Mouse (Mus musculus): ENCODE results near the gene Itprip. TPM values are rescaled to one million over a fixed set of nuclear protein-coding genes. Genes with fewer than 3 reads are reported as not detected.

The Itprip gene
- polyA plus RNA-seq, 1 experiment = 21.1 TPM

DNA sequence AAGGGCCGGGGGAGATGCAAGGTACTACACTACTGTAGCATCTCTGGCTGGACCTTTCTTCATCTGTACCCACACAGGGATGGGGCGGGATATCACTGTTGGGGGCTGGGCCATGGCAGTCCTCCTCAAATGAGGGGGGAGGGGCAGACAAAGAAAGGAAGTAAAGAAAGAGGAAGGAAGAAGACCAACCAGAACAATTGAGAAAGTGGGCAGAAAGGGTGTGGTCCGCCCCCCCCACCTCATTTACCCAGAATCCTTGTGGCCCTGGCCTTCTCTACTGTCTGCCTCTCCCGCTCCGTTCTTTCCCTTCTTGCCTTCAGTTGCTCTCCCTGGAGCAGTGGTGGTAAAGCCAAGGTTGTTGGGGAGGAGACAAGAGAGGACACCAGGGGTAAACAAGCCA lies 13.5 kb downstream of the Itprip start:
- TF ChIP-seq POLR2A (IDR thresholded peaks at IDR 0.05; ENCODE audit: low read depth, low read length) (no peak), CTCF (IDR thresholded peaks at IDR 0.05; ENCODE audit: borderline replicate concordance, insufficient read depth, low read length) (no peak)
- Histone ChIP-seq H3K4me3 (ENCODE audit: insufficient read depth, low read length) (no peak overlapping the region), H3K27ac (ENCODE audit: insufficient read depth, low read length) (no peak overlapping the region), H3K4me1 (ENCODE audit: control insufficient read depth, insufficient read depth, low read length) (peaks cover 37% of the 10 kb centered on the region)

DNA sequence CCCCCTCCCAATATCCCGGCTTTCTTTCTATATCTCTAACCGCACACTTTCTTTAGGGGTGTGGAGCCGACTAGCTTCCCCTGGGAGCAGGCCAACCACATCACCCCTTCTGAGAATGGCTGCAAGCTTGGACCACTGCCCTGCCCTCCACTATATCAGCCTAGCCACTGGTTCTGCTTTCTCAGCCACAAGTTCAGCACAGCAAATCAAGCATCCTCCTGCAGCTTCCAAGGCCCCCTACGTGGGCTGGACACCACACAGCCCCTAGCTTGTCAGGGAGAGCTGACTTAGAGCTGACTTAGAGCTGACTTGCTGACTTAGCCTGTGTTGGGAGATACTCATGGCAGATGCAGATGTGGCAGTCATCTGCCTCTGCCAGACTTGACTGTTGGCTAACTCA lies 14.0 kb downstream of the Itprip start:
- TF ChIP-seq CTCF (IDR thresholded peaks at IDR 0.05; ENCODE audit: borderline replicate concordance, insufficient read depth, low read length) (no peak), POLR2A (IDR thresholded peaks at IDR 0.05; ENCODE audit: low read depth, low read length) (no peak)
- Histone ChIP-seq H3K4me3 (ENCODE audit: insufficient read depth, low read length) (no peak overlapping the region), H3K27ac (ENCODE audit: insufficient read depth, low read length) (no peak overlapping the region), H3K4me1 (ENCODE audit: control insufficient read depth, insufficient read depth, low read length) (peaks cover 32% of the 10 kb centered on the region)

- H3K27ac ChIP-seq (ENCODE audit: insufficient read depth, low read length) = no peak overlapping the region
- H3K4me1 ChIP-seq (ENCODE audit: control insufficient read depth, insufficient read depth, low read length) = peaks cover 26% of the 10 kb centered on the region
- TF ChIP-seq CTCF (IDR thresholded peaks at IDR 0.05; ENCODE audit: borderline replicate concordance, insufficient read depth, low read length) (no peak), POLR2A (IDR thresholded peaks at IDR 0.05; ENCODE audit: low read depth, low read length) (no peak)
- H3K4me3 ChIP-seq (ENCODE audit: insufficient read depth, low read length) = no peak overlapping the region
Observed at GRCm38 (mm10) chr19:47903679-47904078, 15.4 kb downstream of the Itprip start.

GRCm38 (mm10) chr19:47902316-47903201 lies 16.5 kb downstream of the Itprip start:
- Histone ChIP-seq H3K4me1 (ENCODE audit: control insufficient read depth, insufficient read depth, low read length) (peaks cover 26% of the 10 kb centered on the region), H3K27ac (ENCODE audit: insufficient read depth, low read length) (peak overlapping the region; percentile 4; the same call in 1 of the 2 replicates)

DNA sequence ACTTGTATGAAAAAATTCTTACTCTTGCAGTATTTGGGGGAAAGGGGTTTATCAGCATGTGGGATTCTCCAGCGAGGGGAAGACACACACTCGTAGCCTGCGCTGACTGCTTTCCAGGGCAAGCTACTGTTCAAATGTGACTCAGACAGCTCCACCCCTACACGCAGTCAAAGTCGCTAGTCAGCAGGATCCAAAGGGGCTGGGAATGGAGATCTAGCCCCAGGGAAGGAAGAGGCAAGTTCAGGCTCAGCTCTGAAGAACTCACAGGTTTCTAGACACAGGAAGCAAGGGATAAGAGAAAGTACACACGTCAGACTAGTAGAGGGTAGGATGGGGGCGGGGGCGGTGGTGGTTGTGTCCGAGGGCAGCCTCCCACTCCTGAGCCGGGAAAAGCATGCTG lies 18.5 kb downstream of the Itprip start:
- Histone ChIP-seq H3K27ac (ENCODE audit: insufficient read depth, low read length) (no peak overlapping the region), H3K4me1 (ENCODE audit: control insufficient read depth, insufficient read depth, low read length) (peaks cover 26% of the 10 kb centered on the region), H3K4me3 (ENCODE audit: insufficient read depth, low read length) (no peak overlapping the region)
- TF ChIP-seq POLR2A (IDR thresholded peaks at IDR 0.05; ENCODE audit: low read depth, low read length) (no peak), CTCF (IDR thresholded peaks at IDR 0.05; ENCODE audit: borderline replicate concordance, insufficient read depth, low read length) (no peak)

More at GRCm38 (mm10) chr19:47902316-47903201, 16.5 kb downstream of the Itprip start:
- no peak overlapping the region for H3K4me3 ChIP-seq (ENCODE audit: insufficient read depth, low read length)
- TF ChIP-seq POLR2A (IDR thresholded peaks at IDR 0.05; ENCODE audit: low read depth, low read length) = no peak
- TF ChIP-seq CTCF (IDR thresholded peaks at IDR 0.05; ENCODE audit: borderline replicate concordance, insufficient read depth, low read length) = no peak

- Histone ChIP-seq H3K4me1 (ENCODE audit: control insufficient read depth, insufficient read depth, low read length) (peaks cover 26% of the 10 kb centered on the region), H3K27ac (ENCODE audit: insufficient read depth, low read length) (no peak overlapping the region), H3K4me3 (ENCODE audit: insufficient read depth, low read length) (no peak overlapping the region)
- TF ChIP-seq POLR2A (IDR thresholded peaks at IDR 0.05; ENCODE audit: low read depth, low read length) (no peak), CTCF (IDR thresholded peaks at IDR 0.05; ENCODE audit: borderline replicate concordance, insufficient read depth, low read length) (no peak)
Observed at GRCm38 (mm10) chr19:47900012-47900411, 19.1 kb downstream of the Itprip start.

GRCm38 (mm10) chr19:47898472-47899079 lies 20.5 kb downstream of the Itprip start:
- no peak overlapping the region for H3K27ac ChIP-seq (ENCODE audit: insufficient read depth, low read length)
- H3K4me1 ChIP-seq (ENCODE audit: control insufficient read depth, insufficient read depth, low read length) = peaks cover 25% of the 10 kb centered on the region
- no peak overlapping the region for H3K4me3 ChIP-seq (ENCODE audit: insufficient read depth, low read length)
- no peak for TF ChIP-seq POLR2A (IDR thresholded peaks at IDR 0.05; ENCODE audit: low read depth, low read length)
- no peak for TF ChIP-seq CTCF (IDR thresholded peaks at IDR 0.05; ENCODE audit: borderline replicate concordance, insufficient read depth, low read length)

GRCm38 (mm10) chr19:47893092-47893491 lies 26.0 kb downstream of the Itprip start:
- no peak overlapping the region for H3K27ac ChIP-seq (ENCODE audit: insufficient read depth, low read length)
- no peak overlapping the region for H3K4me3 ChIP-seq (ENCODE audit: insufficient read depth, low read length)
- TF ChIP-seq POLR2A (IDR thresholded peaks at IDR 0.05; ENCODE audit: low read depth, low read length) (no peak), CTCF (IDR thresholded peaks at IDR 0.05; ENCODE audit: borderline replicate concordance, insufficient read depth, low read length) (no peak)
- peaks cover 24% of the 10 kb centered on the region for H3K4me1 ChIP-seq (ENCODE audit: control insufficient read depth, insufficient read depth, low read length)

- 0 out of 2 replicates have a peak, but pooled peaks have one; percentile 11 for TF ChIP-seq POLR2A (IDR thresholded peaks at IDR 0.05; ENCODE audit: low read depth, low read length)
- TF ChIP-seq CTCF (IDR thresholded peaks at IDR 0.05; ENCODE audit: borderline replicate concordance, insufficient read depth, low read length) = no peak
- Histone ChIP-seq H3K4me1 (ENCODE audit: control insufficient read depth, insufficient read depth, low read length) (peaks cover 29% of the 10 kb centered on the region), H3K4me3 (ENCODE audit: insufficient read depth, low read length) (no peak overlapping the region), H3K27ac (ENCODE audit: insufficient read depth, low read length) (peak overlapping the region; percentile 82)
Observed at GRCm38 (mm10) chr19:47891562-47892312, 27.4 kb downstream of the Itprip start.
